Mouse (Mus musculus): ENCODE results near the gene Sprr4.
"Not testable (repeated sequence)": the region's sequence is repeated elsewhere in the genome, so short reads cannot be mapped to it uniquely, and the experiment has no call there.

Gene Sprr4

GRCm38 (mm10) chr3:92500393-92500792, at the start of gene Sprr4:
Gene Sprr4, minus strand, starts transcription at chr3:92500493.
- no peak for DNase-seq (ENCODE audit: low spot score)

DNA sequence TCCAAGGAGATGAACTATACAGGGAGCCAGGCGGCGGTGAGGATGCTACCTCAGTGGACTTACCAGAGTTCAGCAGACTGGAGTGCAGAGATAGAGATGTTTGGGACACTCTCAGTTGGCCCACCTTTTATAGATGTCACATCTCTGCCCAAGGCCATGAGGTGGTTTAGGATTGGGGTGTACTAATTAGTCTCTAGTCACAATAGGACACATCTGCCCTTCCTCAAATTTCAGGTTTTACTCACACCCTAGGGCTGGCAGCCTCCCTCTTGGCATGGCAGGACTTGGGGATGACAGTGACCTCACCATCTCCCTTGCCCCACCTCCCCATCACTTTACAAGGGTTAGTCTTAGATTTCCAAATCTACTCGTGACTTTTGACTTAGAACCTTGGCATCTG, 34.1 kb upstream of the Sprr4 start, which contains the start of gene 2310046K23Rik:
Gene 2310046K23Rik (minus strand): TSS at position 101 of the 400 bp plus-strand sequence.
- DNase-seq (ENCODE audit: low spot score): no peak

GRCm38 (mm10) chr3:92512325-92512724, 12.0 kb upstream of the Sprr4 start:
- DNase-seq (ENCODE audit: low spot score): no peak

GRCm38 (mm10) chr3:92510786-92511185, 10.5 kb upstream of the Sprr4 start:
- no peak for DNase-seq (ENCODE audit: low spot score)

- DNase-seq (ENCODE audit: low spot score): no peak
Measured at GRCm38 (mm10) chr3:92508185-92508584, 7.9 kb upstream of the Sprr4 start.

DNA sequence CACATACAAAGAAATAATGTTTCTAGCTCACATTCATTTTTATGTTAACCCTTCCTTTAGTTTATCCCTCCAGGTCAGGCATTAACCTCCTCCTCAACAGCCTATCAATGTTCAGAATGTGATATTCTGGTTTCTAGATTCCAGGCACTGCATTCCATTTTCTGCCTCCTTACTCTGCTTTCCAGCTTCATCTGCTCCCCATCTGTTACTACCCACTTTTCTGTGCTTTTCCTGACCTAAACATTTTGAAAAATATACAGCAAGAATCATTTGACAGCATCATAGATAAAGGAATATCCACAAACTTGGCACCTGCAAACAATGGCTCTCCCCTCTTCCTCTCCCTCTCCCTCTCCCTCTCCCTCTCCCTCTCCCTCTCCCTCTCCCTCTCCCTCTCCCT, 3.2 kb upstream of the Sprr4 start:
- DNase-seq (ENCODE audit: low spot score): no peak

DNA sequence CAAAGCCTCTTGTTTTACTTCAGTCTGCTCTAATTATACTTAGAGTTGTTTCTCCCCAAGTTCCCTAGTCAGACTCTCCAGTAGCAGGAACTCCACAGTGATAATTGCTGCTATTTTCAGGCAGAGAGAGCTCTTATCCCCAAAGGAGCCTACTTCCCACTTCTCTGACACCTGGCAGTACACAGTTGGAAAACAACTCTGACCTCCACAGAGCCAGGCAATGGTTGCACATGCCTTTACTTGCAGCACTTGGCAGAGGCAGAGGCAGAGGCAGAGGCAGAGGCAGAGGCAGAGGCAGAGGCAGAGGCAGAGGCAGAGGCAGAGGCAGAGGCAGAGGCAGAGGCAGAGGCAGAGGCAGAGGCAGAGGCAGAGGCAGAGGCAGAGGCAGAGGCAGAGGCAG, 10.0 kb downstream of the Sprr4 start:
- not testable (repeated sequence) for DNase-seq (ENCODE audit: low spot score)

- DNase-seq (ENCODE audit: low spot score): no peak
Measured at GRCm38 (mm10) chr3:92486307-92486706, 14.0 kb downstream of the Sprr4 start.

DNA sequence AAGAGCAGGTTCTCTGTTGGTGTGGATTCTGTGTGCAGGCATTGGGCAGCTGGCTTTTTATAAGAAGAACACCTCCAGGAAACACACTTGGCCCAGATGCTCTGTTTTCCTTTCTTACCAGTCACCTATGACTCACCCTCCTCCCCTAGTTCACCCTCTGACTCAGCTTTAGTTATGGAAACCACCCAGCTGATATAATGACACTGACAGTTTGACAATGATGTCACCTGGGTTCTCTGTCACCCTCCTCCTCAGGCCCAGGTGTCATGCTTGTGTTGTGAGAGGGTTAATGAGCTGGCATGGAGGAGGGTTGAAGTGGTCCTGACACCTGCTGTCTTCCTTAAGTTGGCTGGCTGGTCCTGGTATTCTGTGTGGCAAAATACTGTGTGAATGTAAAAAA, 14.4 kb downstream of the Sprr4 start, which contains the start of gene Sprr1a:
Gene Sprr1a (minus strand): TSS at position 33 of the 400 bp plus-strand sequence.
- DNase-seq (ENCODE audit: low spot score): no peak

- DNase-seq (ENCODE audit: low spot score): not testable (repeated sequence)
Measured at GRCm38 (mm10) chr3:92481249-92481648, 19.0 kb downstream of the Sprr4 start.

DNA sequence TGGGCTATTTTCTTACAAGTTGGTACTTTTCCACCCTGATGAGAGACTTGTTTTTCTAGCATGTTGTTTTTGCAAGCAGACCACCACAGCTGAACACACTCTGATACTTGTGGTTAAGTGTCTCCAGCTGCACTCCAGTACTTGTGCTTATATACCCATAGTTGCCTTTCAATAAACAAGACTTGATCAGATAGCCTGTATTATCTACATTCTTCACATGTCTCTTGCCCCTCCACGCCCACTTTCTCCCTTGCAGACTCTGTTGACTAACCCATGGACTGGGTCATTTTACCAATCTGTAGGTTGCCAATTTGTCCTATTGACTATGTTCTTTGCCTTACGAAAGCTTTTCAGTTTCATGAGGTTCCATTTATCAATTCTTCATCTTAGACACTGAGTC, 30.2 kb downstream of the Sprr4 start:
- no peak for DNase-seq (ENCODE audit: low spot score)

DNA sequence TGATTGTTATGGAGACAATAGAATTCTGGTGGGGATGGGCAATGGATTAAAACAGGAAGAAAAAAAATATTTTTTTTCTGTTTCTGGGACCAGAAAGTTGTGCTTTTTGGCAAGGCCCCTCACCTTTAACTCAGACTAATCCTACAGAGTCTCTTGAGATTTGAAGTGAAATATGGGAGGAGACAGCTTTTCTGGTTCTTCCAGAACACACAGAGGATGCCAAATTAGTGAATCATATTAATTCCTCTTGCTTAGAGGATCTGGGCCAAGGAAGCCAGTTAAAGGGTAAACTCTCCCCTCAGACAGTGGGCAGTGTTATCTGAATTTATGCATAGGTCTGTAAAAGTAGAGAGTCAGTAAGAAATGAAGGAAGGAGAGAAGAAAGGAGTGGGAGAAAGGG, 32.9 kb downstream of the Sprr4 start:
- no peak for DNase-seq (ENCODE audit: low spot score)

- no peak for DNase-seq (ENCODE audit: low spot score)
Measured at GRCm38 (mm10) chr3:92466576-92466975, 33.7 kb downstream of the Sprr4 start.

DNA sequence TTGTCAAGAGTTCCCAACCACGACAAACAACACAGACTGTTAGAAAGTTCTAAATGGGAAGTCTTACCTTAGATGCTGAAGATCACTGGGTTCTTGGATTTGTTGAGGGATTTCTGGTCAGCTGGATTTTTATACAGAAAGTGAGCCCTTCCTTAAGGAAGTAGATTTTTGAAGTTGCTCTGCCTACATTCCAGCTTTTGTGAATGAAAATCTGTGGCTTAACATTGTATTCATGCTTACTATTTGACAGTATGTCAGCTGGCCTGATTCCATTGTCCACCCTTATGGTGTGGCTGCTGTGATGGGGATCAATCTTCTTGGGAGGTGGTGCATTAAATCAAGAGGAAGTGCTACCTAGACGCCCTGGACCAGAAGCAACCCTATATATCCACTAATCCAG, 41.7 kb downstream of the Sprr4 start, which contains the start of gene Sprr3:
Gene Sprr3 (minus strand): TSS at position 101 of the 400 bp plus-strand sequence.
- DNase-seq (ENCODE audit: low spot score): no peak

- no peak for DNase-seq (ENCODE audit: low spot score)
Measured at GRCm38 (mm10) chr3:92455151-92455550, 45.1 kb downstream of the Sprr4 start.

All from left cerebral cortex, adult 11 months (tissue).